Mouse (Mus musculus) fibroblast of lung, adult 2 months (primary cell): Measurements from ENCODE around the gene Tmod1.

Experiments used
- DNase-seq: peaks from one replicate; pipeline ENCODE4 v3.0.0-alpha.2; 2011; ENCODE audit warnings: low read depth

The Tmod1 gene

DNA sequence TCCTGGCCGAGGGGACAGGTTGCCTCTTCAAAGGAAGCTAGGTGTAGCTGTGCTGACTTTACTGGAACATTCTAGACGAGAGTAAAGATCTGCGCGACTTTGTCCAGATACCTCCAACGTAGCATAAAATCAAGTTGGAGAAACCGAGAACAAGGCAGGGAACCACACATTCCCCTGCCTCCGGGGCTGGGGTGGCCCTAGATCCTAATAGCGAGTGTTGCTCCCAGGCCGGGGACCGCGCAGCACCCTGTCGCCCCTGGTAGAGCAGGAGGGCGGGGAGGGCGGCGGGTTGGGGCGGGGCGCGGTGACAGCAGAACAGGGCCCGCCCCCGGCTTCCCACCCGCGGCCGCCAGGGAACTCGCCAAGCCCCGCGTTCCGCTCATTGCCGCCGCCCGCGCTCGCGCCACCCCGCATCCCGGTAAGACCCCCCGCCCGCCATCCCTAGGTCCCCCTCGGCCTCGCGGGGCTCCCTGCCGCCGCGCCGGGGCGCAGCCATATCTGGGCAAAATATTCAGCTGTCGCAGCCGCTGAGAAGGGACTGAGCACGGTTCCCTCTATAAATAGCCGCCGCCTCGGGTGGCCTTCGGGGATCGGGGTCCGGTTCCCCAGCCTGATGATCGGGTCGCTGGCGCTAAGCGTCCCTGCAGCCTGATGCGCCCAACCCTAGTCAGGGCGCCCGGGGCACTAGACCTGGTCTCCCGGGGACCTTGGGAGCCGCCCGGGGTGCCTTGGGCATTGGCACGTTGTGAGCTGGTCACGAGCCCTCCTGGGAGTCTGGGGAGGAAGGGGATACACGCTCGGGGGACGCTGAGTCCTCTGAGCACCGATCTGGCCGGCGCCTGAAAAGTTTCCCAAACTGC is at the start of gene Tmod1:
Gene Tmod1, plus strand, starts transcription at position 44 of the 860 bp plus-strand sequence.
- no peak for DNase-seq

- no peak for DNase-seq
Observed at GRCm38 (mm10) chr4:45990427-45991135, 48.2 kb upstream of the Tmod1 start.

DNA sequence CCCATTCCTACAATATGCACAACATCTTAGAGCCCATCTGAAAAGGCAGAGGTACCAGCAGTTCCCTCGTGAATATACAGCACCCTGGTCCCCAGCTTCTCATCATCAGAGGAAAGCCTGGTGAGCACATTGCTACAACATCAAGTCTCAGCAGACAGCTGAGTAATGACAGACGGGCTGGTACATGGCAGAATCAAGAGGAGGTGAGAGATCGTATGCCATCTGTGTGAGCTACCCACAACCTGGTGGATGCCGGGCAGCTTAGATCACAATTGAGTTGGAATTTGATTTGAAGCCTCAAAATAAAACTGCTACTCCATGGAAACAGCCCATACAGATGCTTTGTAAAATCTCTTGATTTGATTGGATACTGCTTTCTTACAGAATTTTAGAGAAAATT is 40.2 kb upstream of the Tmod1 start:
- DNase-seq, result no peak

GRCm38 (mm10) chr4:46008142-46008793 is 30.5 kb upstream of the Tmod1 start:
- no peak for DNase-seq

- no peak for DNase-seq
Observed at GRCm38 (mm10) chr4:46011698-46012097, 27.0 kb upstream of the Tmod1 start.

DNA sequence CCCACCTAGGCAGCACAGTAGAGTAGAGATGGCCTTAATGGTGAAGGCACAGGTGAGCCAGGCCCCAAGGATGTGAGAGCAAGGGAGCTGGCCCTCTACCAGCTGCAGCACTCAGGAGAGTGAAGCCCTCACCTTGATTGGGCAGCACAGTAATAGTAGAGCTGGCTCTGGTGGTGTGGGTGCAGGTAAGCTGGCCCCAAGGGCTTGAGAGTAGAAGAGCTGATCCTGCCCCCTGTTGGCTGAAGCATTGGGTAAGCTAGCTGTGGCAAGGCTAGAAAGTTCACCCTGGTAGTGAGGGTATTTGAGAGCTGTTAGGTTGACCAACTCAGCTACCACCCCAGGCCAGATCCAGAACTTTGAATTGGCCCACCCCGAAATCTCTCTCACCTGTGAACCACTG is 23.1 kb upstream of the Tmod1 start:
- no peak for DNase-seq

- DNase-seq, result no peak
Observed at GRCm38 (mm10) chr4:46023021-46023481, 15.7 kb upstream of the Tmod1 start.

DNA sequence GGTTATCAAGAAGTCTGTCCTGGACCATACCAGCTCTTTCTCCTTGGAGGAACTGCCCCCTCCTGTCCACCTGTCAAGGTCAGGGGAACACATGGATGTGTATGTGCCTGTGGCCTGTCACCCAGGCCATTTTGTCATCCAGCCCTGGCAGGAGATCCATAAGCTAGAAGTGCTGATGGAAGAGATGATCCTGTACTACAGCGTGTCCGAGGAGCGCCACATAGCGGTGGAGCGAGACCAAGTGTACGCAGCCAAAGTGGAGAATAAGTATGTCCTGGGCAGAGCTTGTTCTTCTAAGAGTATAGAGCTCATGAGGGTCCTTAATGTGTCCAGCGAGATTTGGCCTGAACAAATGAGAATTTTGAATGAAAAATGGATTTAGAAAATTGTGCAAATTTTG is 12.8 kb upstream of the Tmod1 start:
- DNase-seq, result no peak

- DNase-seq, result no peak
Observed at GRCm38 (mm10) chr4:46028224-46028623, 10.5 kb upstream of the Tmod1 start.

DNA sequence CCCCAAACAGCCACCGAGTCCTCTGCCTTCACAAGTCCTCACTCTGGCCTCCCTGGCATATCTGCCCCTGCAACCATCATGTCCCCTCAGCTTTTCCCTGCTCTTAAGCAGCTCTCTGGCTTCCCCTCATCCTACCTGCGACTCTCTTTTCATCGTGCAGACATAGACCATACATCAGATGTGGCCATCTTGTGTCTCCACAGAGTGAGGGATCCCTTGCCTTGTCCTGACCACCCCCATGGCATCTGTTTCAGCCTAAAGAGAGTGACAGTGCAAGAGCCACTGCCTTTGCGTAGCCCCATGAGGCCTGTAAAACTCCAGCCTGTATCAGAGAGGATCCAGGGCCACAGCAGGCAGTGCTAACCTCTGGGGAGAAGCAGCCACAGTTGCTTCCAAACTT is 10.0 kb upstream of the Tmod1 start:
- no peak for DNase-seq

- DNase-seq, result no peak
Observed at GRCm38 (mm10) chr4:46029552-46029951, 9.2 kb upstream of the Tmod1 start.

DNA sequence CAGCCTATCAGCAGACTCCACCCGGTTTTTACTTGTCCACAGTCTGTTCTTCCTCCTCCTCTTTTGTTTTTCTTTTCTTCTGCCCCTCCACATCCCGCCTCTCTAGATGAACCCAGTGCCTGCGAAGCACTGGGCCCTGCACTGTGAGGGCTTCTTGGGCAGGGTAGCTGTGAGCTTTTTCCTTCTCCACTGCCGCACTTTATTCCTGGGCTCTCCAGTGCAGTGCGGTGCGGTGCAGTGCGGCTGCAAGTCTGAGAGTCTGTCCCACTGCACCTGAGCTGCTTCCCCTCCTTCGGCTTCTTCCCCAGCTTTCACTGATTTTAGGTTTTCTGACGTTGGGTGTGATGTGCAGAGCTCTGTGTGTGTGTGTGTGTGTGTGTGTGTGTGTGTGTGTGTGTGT is 6.3 kb upstream of the Tmod1 start:
- DNase-seq, result no peak

DNA sequence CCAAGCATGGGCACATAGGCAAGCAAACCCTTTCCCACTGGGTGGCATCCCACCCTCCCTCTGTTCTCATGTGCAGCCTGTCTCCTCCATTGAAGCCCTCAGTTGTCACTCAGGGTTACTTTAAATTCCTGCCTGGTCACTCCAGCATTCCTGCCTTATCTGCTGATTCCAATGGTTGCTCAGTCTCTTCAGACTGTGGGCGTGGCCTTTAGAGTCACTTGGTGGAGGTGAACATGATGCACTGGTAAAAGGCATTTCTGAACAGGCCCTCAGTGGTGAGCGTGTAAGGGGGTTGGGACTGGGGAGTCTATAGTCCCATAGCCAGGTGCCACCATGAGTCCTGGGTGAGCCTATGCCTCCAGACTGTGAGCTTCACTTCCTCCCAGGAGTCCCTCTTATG is 5.5 kb upstream of the Tmod1 start:
- no peak for DNase-seq

DNA sequence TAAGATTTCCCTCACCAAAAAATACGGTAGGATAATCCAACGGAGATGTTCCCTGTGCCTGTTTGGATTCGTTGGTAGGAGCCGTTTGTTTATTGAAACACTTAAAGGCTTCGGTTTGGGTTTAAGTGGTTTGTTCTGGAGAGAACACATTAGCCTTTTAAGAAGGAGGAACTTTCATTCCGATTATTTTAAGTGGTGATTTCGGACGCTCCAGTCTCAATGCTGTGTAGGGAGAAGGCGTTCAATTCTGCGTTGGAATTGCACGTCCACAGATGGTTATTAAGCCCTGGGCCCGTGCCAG is 194 bp upstream of the Tmod1 start:
- DNase-seq, result no peak

- DNase-seq, result no peak
Observed at GRCm38 (mm10) chr4:46039899-46040298, 1.2 kb downstream of the Tmod1 start.

- no peak for DNase-seq
Observed at GRCm38 (mm10) chr4:46040594-46041192, 2.0 kb downstream of the Tmod1 start.

GRCm38 (mm10) chr4:46041761-46042504 is 3.2 kb downstream of the Tmod1 start:
- DNase-seq, result no peak

DNA sequence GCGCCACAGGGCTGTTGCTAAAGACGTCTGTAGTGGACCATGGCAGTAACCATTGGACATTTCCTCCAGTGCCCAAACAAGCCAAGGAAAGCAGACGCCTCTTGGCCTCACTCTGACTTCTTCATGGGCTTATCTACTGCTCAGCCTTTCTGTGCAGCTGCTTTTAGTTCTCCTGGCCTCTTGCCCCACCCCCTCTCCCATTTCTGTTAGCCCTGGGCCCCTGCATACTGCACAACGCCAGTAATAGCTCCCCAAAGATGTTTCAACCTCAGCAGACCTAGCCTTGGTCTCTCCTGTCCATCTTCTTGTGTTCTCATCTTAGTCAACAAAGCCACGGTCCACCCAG is 3.7 kb downstream of the Tmod1 start:
- DNase-seq, result no peak

GRCm38 (mm10) chr4:46043361-46043760 is 4.6 kb downstream of the Tmod1 start:
- no peak for DNase-seq

DNA sequence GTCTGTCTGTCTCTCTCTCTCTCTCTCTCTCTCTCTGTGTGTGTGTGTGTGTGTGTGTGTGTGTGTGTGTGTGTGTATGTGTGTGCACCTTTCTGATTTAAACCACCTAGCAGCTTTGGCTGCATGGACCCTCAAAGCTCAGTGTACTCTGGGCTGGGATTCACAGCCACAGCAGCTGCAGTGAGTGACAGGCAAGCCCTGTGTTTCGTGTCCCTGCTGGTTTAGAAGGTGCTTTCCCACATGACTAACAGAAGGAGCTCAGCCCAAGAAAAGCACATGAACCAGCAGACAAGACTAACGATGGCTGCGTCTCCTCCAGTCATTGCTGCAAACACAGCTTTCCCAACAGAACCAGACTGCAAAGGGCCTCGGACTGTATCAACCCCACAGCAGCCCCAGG is 9.2 kb downstream of the Tmod1 start:
- DNase-seq, result no peak

GRCm38 (mm10) chr4:46048418-46048817 is 9.7 kb downstream of the Tmod1 start:
- DNase-seq, result no peak
